Mouse (Mus musculus): ENCODE data around the gene Tmem243. TPM values are rescaled to one million over a fixed set of nuclear protein-coding genes. Genes with fewer than 3 reads are reported as not detected.
"Not testable (repeated sequence)": the region's sequence is repeated elsewhere in the genome, so short reads cannot be mapped to it uniquely, and the experiment has no call there.

The Tmem243 gene
- polyA plus RNA-seq, 1 experiment from 2014 or later = 11.2 TPM

DNA sequence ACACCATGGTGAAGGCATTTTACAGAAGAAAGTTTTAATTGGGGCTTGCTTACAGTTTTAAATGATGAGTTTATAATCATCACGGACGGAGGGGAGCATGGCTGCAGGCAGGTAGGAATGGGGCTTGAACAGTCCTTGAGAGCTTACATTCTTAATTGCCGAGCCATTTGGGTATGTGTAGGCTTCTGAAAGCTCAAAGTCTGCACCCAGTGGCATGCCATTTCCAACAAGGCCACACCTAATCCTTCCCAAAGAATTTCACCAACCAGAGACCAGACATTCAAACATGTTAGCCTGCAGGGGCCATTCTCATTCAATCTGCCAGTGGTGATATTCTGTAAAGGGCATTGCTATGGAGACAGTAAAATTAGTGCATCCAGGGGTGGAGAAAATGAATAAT lies 62.9 kb downstream of the Tmem243 start:
- no peak for ATAC-seq
- no peak for DNase-seq (ENCODE audit: low read depth, low spot score)
- ChIA-PET CTCF (no interaction called here), POLR2A (interaction anchor here (0.6 kb wide), 1 partner anchor 14 kb away, joined by 4 read pairs; no protein-coding TSS in a partner anchor)
- no peaks in the 10 kb centered on the region for H3K27me3 ChIP-seq
- in situ Hi-C loops (cut with MboI; ENCODE audit: low pct_unique_long_range_greater_than_20kb) = no loop called here
- TF ChIP-seq CTCF (IDR thresholded peaks at IDR 0.05) = no peak

DNA sequence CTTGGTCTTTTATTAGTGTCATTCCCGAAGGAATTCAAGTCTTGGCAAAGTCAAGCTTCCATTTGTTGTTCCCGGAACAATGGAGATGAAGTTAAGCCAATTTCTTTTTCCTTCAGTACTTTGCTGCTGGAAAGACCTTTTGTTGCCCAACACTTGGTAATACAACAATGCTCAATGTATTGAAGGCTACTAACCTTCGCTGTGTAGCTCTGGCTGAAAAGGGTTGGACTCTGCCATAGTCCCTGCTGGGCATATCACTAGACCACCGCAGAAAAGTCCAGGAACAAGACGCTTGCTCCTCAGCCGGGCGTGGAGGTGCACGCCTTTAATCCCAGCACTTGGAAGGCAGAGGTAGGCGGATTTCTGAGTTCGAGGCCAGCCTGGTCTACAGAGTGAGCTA lies 64.7 kb downstream of the Tmem243 start:
- in situ Hi-C loops (cut with MboI; ENCODE audit: low pct_unique_long_range_greater_than_20kb); DNase-seq (ENCODE audit: low read depth, low spot score); ATAC-seq; POLR2A ChIA-PET; H3K27me3 ChIP-seq; CTCF ChIA-PET: not testable (repeated sequence)

GRCm38 (mm10) chr5:9166366-9166765 lies 65.9 kb downstream of the Tmem243 start:
- CTCF ChIA-PET = no interaction called here
- DNase-seq (ENCODE audit: low read depth, low spot score) (no peak), ATAC-seq (no peak)
- POLR2A ChIA-PET = no interaction called here
- H3K27me3 ChIP-seq = peaks cover 3% of the 10 kb centered on the region
- in situ Hi-C loops (cut with MboI; ENCODE audit: low pct_unique_long_range_greater_than_20kb) = no loop called here
- TF ChIP-seq CTCF (IDR thresholded peaks at IDR 0.05) = no peak

DNA sequence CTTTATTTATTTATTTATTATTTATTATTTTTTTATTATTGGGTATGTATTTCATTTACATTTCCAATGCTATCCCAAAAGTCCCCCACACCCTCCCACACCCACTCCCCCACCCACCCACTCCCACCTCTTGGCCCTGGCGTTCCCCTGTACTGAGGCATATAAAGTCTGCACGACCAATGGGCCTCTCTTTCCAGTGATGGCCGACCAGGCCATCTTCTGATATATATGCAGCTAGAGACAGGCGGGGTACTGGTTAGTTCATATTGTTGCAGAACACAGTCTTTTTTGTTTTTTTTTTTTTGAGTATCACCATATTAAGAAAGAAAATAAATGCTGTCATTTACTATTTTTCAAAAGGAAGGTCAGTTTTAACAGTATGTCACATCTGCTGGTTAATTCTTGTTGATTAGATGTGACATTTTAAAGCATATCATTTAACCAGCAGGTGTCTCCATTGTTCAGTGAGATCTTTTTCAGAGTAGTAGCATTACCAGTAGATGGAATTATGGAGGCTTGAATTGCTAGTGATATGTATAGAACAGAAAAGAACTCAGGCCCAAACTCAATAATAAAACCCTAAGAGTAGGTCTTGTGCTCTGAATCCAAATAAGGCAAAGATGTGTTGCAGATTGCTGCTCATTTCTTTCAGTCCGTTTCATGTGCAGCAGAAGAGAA lies 69.0 kb downstream of the Tmem243 start:
- ATAC-seq; DNase-seq (ENCODE audit: low read depth, low spot score): not testable (repeated sequence)
- in situ Hi-C loops (cut with MboI; ENCODE audit: low pct_unique_long_range_greater_than_20kb) = loop anchor here (5.0 kb wide), 1 partner anchor 253 kb away; no protein-coding TSS in a partner anchor
- ChIA-PET CTCF (interaction anchor here (0.7 to 1.5 kb wide), 6 partner anchors 9 to 258 kb away, joined by 3 to 8 read pairs (median 5); no protein-coding TSS in a partner anchor), POLR2A (interaction anchor here (0.6 kb wide), 1 partner anchor 268 kb away, joined by 3 read pairs; no protein-coding TSS in a partner anchor)
- H3K27me3 ChIP-seq = peaks cover 26% of the 10 kb centered on the region

GRCm38 (mm10) chr5:9173295-9173694 lies 72.8 kb downstream of the Tmem243 start:
- in situ Hi-C loops (cut with MboI; ENCODE audit: low pct_unique_long_range_greater_than_20kb) = loop anchor here (5.0 kb wide), 1 partner anchor 249 kb away; no protein-coding TSS in a partner anchor
- H3K27me3 ChIP-seq = peaks cover 33% of the 10 kb centered on the region
- DNase-seq (ENCODE audit: low read depth, low spot score) = no peak
- POLR2A ChIA-PET = no interaction called here
- no peak for ATAC-seq
- CTCF ChIA-PET = interaction anchor here (1.3 kb wide), 1 partner anchor 254 kb away, joined by 3 read pairs; no protein-coding TSS in a partner anchor
- no peak for TF ChIP-seq CTCF (IDR thresholded peaks at IDR 0.05)

GRCm38 (mm10) chr5:9186467-9186866 lies 86.0 kb downstream of the Tmem243 start:
- TF ChIP-seq CTCF (IDR thresholded peaks at IDR 0.05) = no peak
- no peak for DNase-seq (ENCODE audit: low read depth, low spot score)
- ChIA-PET POLR2A (no interaction called here), CTCF (no interaction called here)
- ATAC-seq = no peak
- in situ Hi-C loops (cut with MboI; ENCODE audit: low pct_unique_long_range_greater_than_20kb) = no loop called here
- peaks cover 13% of the 10 kb centered on the region for H3K27me3 ChIP-seq

Other genes with a start within 250 kb of the Tmem243 start
- 0.24 TPM for gene Abcb4, start 207.0 kb upstream of the Tmem243 start, polyA plus RNA-seq (2021)
- 83.5 TPM for gene Crot, start 103.3 kb upstream of the Tmem243 start, polyA plus RNA-seq (2021)
- 38.5 TPM for gene Dmtf1, start 61.1 kb downstream of the Tmem243 start, polyA plus RNA-seq (2021)
- 1.8 TPM for gene 9330182L06Rik, start 165.4 kb downstream of the Tmem243 start, polyA plus RNA-seq (2021)